Mouse (Mus musculus) gastrocnemius, adult 2 months (tissue): ENCODE measurements around the gene Kcnj8. TPM values are rescaled to one million over a fixed set of nuclear protein-coding genes. Genes with fewer than 3 reads are reported as not detected.

ENCODE experiments used
- DNase-seq: peaks from one replicate; pipeline ENCODE4 v3.0.0; 2022
- H3K27ac ChIP-seq: fragments of 200-600 bp; 2 replicates; pipeline ENCODE4 v1.8.1; 2022; ENCODE audit warnings: mild to moderate bottlenecking
- H3K4me3 ChIP-seq: fragments of 200-600 bp; 2 replicates; pipeline ENCODE4 v1.8.1; 2022; ENCODE audit warnings: mild to moderate bottlenecking, moderate library complexity
- CTCF ChIP-seq: fragments of 200-600 bp; IDR thresholded peaks from 2 replicates; pipeline ENCODE4 v1.8.1; 2022; ENCODE audit warnings: antibody characterized with exemption, mild to moderate bottlenecking, moderate library complexity
- intact Hi-C: fragments of 180-260 bp; cut with DNase I; formaldehyde crosslinking; loops from one replicate; pipeline ENCODE4 v1.15.1; 2025
- total RNA-seq, 2 experiments: library from RNA; stranded (reverse); gene quantifications; 2 replicates each; pipeline ENCODE4 v1.2.3; 2021

Gene Kcnj8
- total RNA-seq, 2 experiments from 2014 or later = 8.2 to 8.4 TPM

DNA sequence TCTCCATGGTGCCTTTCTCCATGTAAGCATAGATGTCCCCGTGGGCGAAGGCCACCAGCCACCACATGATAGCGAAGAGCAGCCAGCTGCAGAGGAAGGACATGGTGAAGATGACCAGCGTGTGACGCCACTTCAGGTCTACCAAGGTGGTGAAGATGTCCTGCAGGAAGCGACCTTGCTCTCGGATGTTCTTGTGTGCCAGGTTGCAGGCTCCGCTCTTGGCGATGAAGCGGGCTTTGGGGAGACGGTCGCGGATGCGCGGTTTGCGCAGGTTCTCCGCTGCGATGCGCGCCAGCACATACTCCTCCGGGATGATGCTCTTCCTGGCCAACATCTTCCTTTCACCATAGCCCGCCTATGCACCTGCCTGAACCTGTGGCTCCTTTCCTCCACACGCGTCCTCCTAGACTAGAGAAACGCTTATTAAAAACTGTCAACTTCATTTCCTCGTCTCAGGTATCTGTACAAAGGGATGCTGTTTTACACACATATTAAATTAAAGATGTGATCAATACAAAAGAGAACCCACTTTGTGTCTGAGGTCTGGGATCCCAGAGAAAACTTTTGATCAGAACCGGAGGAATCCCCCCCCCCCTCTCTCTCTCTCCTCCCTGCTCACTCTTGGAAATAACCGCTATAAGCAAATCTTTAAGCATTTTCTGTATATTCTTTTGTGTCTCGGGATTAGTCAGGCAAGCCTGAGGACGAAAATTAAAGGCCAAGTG is 1.2 kb downstream of the Kcnj8 start:
- Histone ChIP-seq H3K27ac (peak overlapping the region; percentile 72), H3K4me3 (peak overlapping the region; percentile 71)
- no peak for DNase-seq
- intact Hi-C loops = loop anchor here (5.0 kb wide), 1 partner anchor 38 kb away; no protein-coding TSS in a partner anchor
- TF ChIP-seq CTCF = no peak

GRCm38 (mm10) chr6:142568713-142569357 is 2.6 kb downstream of the Kcnj8 start:
- no peak for DNase-seq
- H3K4me3 ChIP-seq = peak overlapping the region; percentile 71
- intact Hi-C loops = no loop called here
- TF ChIP-seq CTCF = no peak
- H3K27ac ChIP-seq = peak overlapping the region; percentile 59

- Histone ChIP-seq H3K27ac (peak overlapping the region; percentile 59), H3K4me3 (peak overlapping the region; percentile 71)
- intact Hi-C loops = no loop called here
- TF ChIP-seq CTCF = no peak
- DNase-seq = no peak
These were observed 4.0 kb downstream of the Kcnj8 start for GRCm38 (mm10) chr6:142567452-142567851.

GRCm38 (mm10) chr6:142564746-142565145 is 6.7 kb downstream of the Kcnj8 start:
- no peak for DNase-seq
- no peak overlapping the region for H3K27ac ChIP-seq
- H3K4me3 ChIP-seq = no peak overlapping the region
- intact Hi-C loops = no loop called here
- TF ChIP-seq CTCF = no peak

- intact Hi-C loops = no loop called here
- Histone ChIP-seq H3K27ac (no peak overlapping the region), H3K4me3 (no peak overlapping the region)
- no peak for DNase-seq
- TF ChIP-seq CTCF = no peak
These were observed 10.3 kb downstream of the Kcnj8 start for GRCm38 (mm10) chr6:142561151-142561550.

- intact Hi-C loops = no loop called here
- no peak for TF ChIP-seq CTCF
- H3K4me3 ChIP-seq = no peak overlapping the region
- peak overlapping the region; percentile 48 for H3K27ac ChIP-seq
- DNase-seq = no peak
These were observed 12.4 kb downstream of the Kcnj8 start for GRCm38 (mm10) chr6:142558772-142559679.

- peak overlapping the region; percentile 48; the same call in 1 of the 2 replicates for H3K27ac ChIP-seq
- H3K4me3 ChIP-seq = no peak overlapping the region
- DNase-seq = no peak
- TF ChIP-seq CTCF = peak; percentile 11; the same call in 1 of the 2 replicates
- intact Hi-C loops = no loop called here
These were observed 13.3 kb downstream of the Kcnj8 start for GRCm38 (mm10) chr6:142558076-142558475.

- Histone ChIP-seq H3K27ac (no peak overlapping the region), H3K4me3 (no peak overlapping the region)
- TF ChIP-seq CTCF = no peak
- DNase-seq = no peak
- intact Hi-C loops = no loop called here
These were observed 15.4 kb downstream of the Kcnj8 start for GRCm38 (mm10) chr6:142555988-142556387.

DNA sequence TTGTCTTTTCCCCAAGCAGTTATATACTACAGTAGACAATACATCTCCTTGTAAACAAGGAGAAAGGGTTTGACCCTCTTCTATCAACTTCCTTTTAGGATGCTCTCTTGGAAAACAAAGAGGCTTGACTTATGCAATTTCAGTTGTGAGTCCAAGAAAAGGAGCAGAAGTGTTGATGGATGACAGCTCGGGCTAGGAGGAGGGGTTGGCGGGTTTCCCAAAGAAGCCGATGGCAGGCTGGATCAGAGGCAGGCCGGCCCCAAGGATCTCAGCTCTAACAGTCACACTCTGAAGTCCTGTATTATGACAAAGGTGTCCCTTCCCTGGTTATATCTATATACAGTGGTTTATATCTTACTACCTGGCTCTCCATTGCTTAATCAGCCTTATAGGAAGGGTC is 19.9 kb downstream of the Kcnj8 start:
- TF ChIP-seq CTCF = no peak
- no peak overlapping the region; the same call in 1 of the 2 replicates for H3K27ac ChIP-seq
- H3K4me3 ChIP-seq = no peak overlapping the region
- intact Hi-C loops = no loop called here
- DNase-seq = no peak

- H3K27ac ChIP-seq = no peak overlapping the region
- no peak overlapping the region for H3K4me3 ChIP-seq
- no peak for TF ChIP-seq CTCF
- no peak for DNase-seq
- intact Hi-C loops = no loop called here
These were observed 20.5 kb downstream of the Kcnj8 start for GRCm38 (mm10) chr6:142550871-142551270.

GRCm38 (mm10) chr6:142548377-142548776 is 23.0 kb downstream of the Kcnj8 start:
- intact Hi-C loops = no loop called here
- Histone ChIP-seq H3K27ac (no peak overlapping the region), H3K4me3 (no peak overlapping the region)
- TF ChIP-seq CTCF = no peak
- no peak for DNase-seq

DNA sequence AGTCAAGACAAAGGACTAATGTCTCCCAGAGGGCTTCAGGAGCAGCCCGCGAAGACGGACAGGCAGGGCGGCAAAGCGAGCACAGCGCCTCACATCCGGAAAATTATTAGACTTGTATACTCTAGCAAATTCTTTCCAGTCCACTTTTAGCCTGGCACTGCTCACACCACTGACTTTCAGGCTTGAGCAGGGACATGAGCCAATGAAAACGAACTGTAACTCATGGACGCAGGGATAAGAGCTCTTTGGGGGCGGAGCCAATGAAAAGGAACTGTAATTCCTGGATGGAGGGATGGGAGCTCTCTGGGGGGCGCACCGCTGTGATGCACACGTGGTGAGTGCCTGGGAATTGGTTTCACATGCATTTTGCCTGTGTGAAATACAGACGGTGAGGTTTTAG is 26.3 kb downstream of the Kcnj8 start:
- no peak for DNase-seq
- peak overlapping the region; percentile 21; the same call in 1 of the 2 replicates for H3K27ac ChIP-seq
- TF ChIP-seq CTCF = no peak
- intact Hi-C loops = no loop called here
- H3K4me3 ChIP-seq = peak overlapping the region; percentile 7; the same call in 1 of the 2 replicates
